Mouse (Mus musculus) forebrain, embryonic 14.5 days (tissue): ENCODE data around the gene Coro7. TPM values are rescaled to one million over a fixed set of nuclear protein-coding genes. Genes with fewer than 3 reads are reported as not detected.

Experiments
- ATAC-seq: fragments of 200-750 bp; cut with Nextera tagmentation; 2 replicates; pipeline ENCODE4 v1.8.0; 2017; ENCODE audit warnings: mild to moderate bottlenecking, moderate library complexity
- DNase-seq: peaks from one replicate; pipeline ENCODE4 v3.0.0-alpha.2; 2015; ENCODE audit warnings: low spot score
- H3K27ac ChIP-seq: fragments of 300-500 bp; sonication (generic); 2 replicates; pipeline ENCODE4 v1.5.1; 2014; ENCODE audit warnings: low read depth, mild to moderate bottlenecking, control low read depth, low read length, moderate library complexity
- H3K27me3 ChIP-seq: fragments of 300-500 bp; sonication (generic); replicated peaks from 2 replicates; pipeline ENCODE4 v1.6.1; 2014; ENCODE audit warnings: low read length, control low read depth, mixed read lengths; ENCODE audit not compliant: control insufficient read depth, insufficient read depth
- H3K36me3 ChIP-seq: fragments of 300-500 bp; sonication (generic); 2 replicates; pipeline ENCODE4 v1.6.1; 2014; ENCODE audit warnings: low read length, control low read depth; ENCODE audit not compliant: control insufficient read depth, insufficient read depth
- H3K4me1 ChIP-seq: fragments of 300-500 bp; sonication (generic); 2 replicates; pipeline ENCODE4 v1.6.1; 2014; ENCODE audit warnings: antibody characterized with exemption, low read length, control low read depth; ENCODE audit not compliant: control insufficient read depth, insufficient read depth
- H3K4me2 ChIP-seq: fragments of 300-500 bp; sonication (generic); 2 replicates; pipeline ENCODE4 v1.6.1; 2014; ENCODE audit warnings: mild to moderate bottlenecking, control low read depth, low read length
- H3K4me3 ChIP-seq: fragments of 300-500 bp; sonication (generic); 2 replicates; pipeline ENCODE4 v1.5.1; 2014; ENCODE audit warnings: low read depth, low read length, control low read depth
- H3K9ac ChIP-seq: fragments of 300-500 bp; sonication (generic); 2 replicates; pipeline ENCODE4 v1.6.1; 2014; ENCODE audit warnings: mild to moderate bottlenecking, low read length, control low read depth, moderate library complexity
- H3K9me3 ChIP-seq: fragments of 300-500 bp; sonication (generic); replicated peaks from 2 replicates; pipeline ENCODE4 v1.6.1; 2016; ENCODE audit warnings: low read length, control low read depth, mixed read lengths; ENCODE audit not compliant: control insufficient read depth
- WGBS: fragments of 180-500 bp; shearing (Covaris S2); extraction: QIAGEN DNeasy Blood & Tissue Kit; methylation state at CpG from one replicate; pipeline ENCODE4 v1.1.7; 2014; 5-methylcytosine and 5-hydroxymethylcytosine counted together
- polyA plus RNA-seq: library from polyadenylated mRNA; unstranded; fragments of >200 nt; fragmentation: Nextera tagmentation; extraction: Ambion mirVana; gene quantifications from 2 replicates; pipeline ENCODE4 v1.2.1, GENCODE M21; 2014

The Coro7 gene
- 9.2 and 18.3 TPM in 2 replicates for polyA plus RNA-seq

DNA sequence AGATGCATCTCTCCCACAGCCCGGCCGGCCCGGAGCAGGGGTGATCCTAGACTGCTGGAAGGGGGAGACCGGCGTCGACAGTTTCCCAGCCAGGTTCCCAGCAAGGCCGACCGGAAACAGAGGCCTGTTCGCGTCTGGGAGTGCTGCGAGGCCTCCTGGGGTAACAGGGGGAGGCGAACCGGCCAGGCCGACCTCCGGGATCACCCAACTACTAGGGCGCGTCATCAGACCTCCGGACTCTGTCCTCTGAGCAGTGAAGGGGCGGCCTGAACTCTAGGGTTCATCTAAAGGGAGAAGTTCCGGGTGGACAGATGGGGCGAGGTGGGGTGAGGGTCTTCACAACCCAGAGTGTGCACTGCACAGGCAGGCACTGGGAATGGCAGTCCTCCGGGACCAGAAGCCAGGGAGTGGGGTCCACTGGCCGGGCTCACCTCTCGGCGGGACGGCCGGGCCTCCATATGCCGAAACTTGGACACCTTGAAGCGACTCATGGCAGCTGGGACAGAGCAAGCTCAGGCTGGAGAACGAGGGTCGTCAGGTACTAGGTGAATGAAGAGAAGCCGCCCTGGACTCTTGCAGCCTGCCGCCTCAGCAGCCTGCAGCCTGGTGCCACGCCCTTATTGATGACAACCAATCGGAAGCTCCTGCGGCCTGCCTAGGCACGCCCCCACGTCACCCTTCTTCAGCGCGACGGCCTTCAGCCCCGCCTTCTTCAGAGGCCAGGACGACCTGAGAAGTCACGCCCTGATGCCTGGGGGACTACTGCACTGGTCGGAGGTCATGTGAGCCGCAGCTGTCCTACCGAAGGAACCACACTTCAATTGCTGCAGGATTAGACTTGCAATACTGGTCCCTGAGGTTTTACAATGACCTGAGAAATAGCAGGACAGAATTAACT, at the start of gene Coro7:
Coro7 (minus strand) TSS at position 657 of the 898 bp plus-strand sequence.
- ATAC-seq (peak; percentile 90), DNase-seq (peak; percentile 95)
- Histone ChIP-seq H3K4me3 (peak within 1 kb of the TSS; percentile 68), H3K36me3 (peaks cover 12% of the 10 kb centered on the region), H3K4me2 (peak within 1 kb of the TSS; percentile 98), H3K27ac (no peak within 1 kb of the TSS), H3K4me1 (peaks cover 7% of the 10 kb centered on the region; the same call in 1 of the 2 replicates), H3K9ac (peak within 1 kb of the TSS; percentile 75), H3K27me3 (no peaks in the 10 kb centered on the region), H3K9me3 (no peaks in the 10 kb centered on the region)
- under 1% methylated on average over 47 of the region's 47 CpGs for WGBS

- WGBS: 79% methylated on average over 1 of the region's 1 CpGs
- Histone ChIP-seq H3K9me3 (no peaks in the 10 kb centered on the region), H3K4me3 (no peak overlapping the region), H3K4me1 (peaks cover 4% of the 10 kb centered on the region; the same call in 1 of the 2 replicates), H3K4me2 (no peak overlapping the region), H3K9ac (no peak overlapping the region), H3K27me3 (no peaks in the 10 kb centered on the region), H3K36me3 (no peaks in the 10 kb centered on the region), H3K27ac (no peak overlapping the region)
- ATAC-seq (no peak), DNase-seq (no peak)
These were observed 48.4 kb upstream of the Coro7 start for GRCm38 (mm10) chr16:4727963-4728362.

DNA sequence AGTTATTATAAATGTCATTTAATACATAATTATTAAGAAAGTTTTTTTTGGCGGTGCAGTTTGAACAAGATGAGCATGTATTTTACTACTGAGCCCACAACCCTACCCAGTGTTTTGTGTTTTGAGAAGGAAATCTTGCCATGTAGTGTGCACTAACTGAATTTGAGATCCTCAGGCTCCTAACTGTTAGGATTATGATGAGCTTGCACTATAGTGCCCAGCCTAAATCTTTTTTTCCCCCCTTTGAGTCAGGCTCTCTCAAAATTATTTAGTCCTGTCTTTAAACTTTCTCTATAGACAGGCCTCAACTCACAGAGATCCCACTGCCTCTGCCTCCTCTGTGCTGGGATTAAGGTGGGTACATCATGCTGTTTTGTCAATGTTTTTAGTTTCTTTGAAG, 47.9 kb upstream of the Coro7 start:
- no peak for ATAC-seq
- DNase-seq: no peak
- no peaks in the 10 kb centered on the region for H3K36me3 ChIP-seq
- no peaks in the 10 kb centered on the region for H3K9me3 ChIP-seq
- no peak overlapping the region for H3K4me3 ChIP-seq
- no peaks in the 10 kb centered on the region for H3K27me3 ChIP-seq
- H3K27ac ChIP-seq: no peak overlapping the region
- H3K9ac ChIP-seq: no peak overlapping the region
- 93% methylated on average over 1 of the region's 1 CpGs for WGBS
- H3K4me2 ChIP-seq: peak overlapping the region; percentile 6
- H3K4me1 ChIP-seq: peaks cover 4% of the 10 kb centered on the region; the same call in 1 of the 2 replicates

GRCm38 (mm10) chr16:4726528-4727128, 47.1 kb upstream of the Coro7 start:
- no peaks in the 10 kb centered on the region for H3K36me3 ChIP-seq
- H3K4me1 ChIP-seq: peaks cover 4% of the 10 kb centered on the region; the same call in 1 of the 2 replicates
- ATAC-seq: peak; percentile 27
- H3K4me2 ChIP-seq: peak overlapping the region; percentile 92
- no peaks in the 10 kb centered on the region for H3K9me3 ChIP-seq
- 2% methylated on average over 40 of the region's 40 CpGs for WGBS
- no peak for DNase-seq
- no peaks in the 10 kb centered on the region for H3K27me3 ChIP-seq
- peak overlapping the region; percentile 85 for H3K9ac ChIP-seq
- peak overlapping the region; percentile 63; the same call in 1 of the 2 replicates for H3K27ac ChIP-seq
- H3K4me3 ChIP-seq: peak overlapping the region; percentile 88

GRCm38 (mm10) chr16:4725780-4726527, 46.4 kb upstream of the Coro7 start, which contains the start of gene Hmox2:
Gene Hmox2 (plus strand): TSS chr16:4726361.
- H3K4me2 ChIP-seq: peak within 1 kb of the TSS; percentile 92

GRCm38 (mm10) chr16:4725266-4725665, 45.7 kb upstream of the Coro7 start:
- WGBS: 73% methylated on average over 4 of the region's 4 CpGs
- no peak for DNase-seq
- Histone ChIP-seq H3K9ac (no peak overlapping the region), H3K4me1 (peaks cover 4% of the 10 kb centered on the region; the same call in 1 of the 2 replicates), H3K27ac (no peak overlapping the region), H3K36me3 (no peaks in the 10 kb centered on the region), H3K4me2 (0 out of 2 replicates have a peak overlapping the region, but pooled peaks have one; percentile 92), H3K4me3 (no peak overlapping the region), H3K9me3 (no peaks in the 10 kb centered on the region), H3K27me3 (no peaks in the 10 kb centered on the region)
- no peak for ATAC-seq

More at GRCm38 (mm10) chr16:4725780-4726527, 46.4 kb upstream of the Coro7 start, which contains the start of gene Hmox2:
- Histone ChIP-seq H3K4me3 (peak within 1 kb of the TSS; percentile 88), H3K36me3 (no peaks in the 10 kb centered on the region), H3K27ac (peak within 1 kb of the TSS; percentile 63; the same call in 1 of the 2 replicates), H3K27me3 (no peaks in the 10 kb centered on the region), H3K9me3 (no peaks in the 10 kb centered on the region), H3K9ac (peak within 1 kb of the TSS; percentile 85), H3K4me1 (peaks cover 4% of the 10 kb centered on the region; the same call in 1 of the 2 replicates)
- WGBS: 6% methylated on average over 35 of the region's 35 CpGs
- ATAC-seq (peak; percentile 97), DNase-seq (peak; percentile 94)

- H3K27ac ChIP-seq: no peak overlapping the region
- peaks cover 5% of the 10 kb centered on the region; the same call in 1 of the 2 replicates for H3K4me1 ChIP-seq
- DNase-seq: no peak
- H3K36me3 ChIP-seq: no peaks in the 10 kb centered on the region
- no peak overlapping the region for H3K9ac ChIP-seq
- no peak overlapping the region for H3K4me3 ChIP-seq
- no peak overlapping the region for H3K4me2 ChIP-seq
- no peaks in the 10 kb centered on the region for H3K9me3 ChIP-seq
- H3K27me3 ChIP-seq: no peaks in the 10 kb centered on the region
- 83% methylated on average over 3 of the region's 3 CpGs for WGBS
- ATAC-seq: no peak
These were observed 43.3 kb upstream of the Coro7 start for GRCm38 (mm10) chr16:4722915-4723209.

GRCm38 (mm10) chr16:4722128-4722914, 42.7 kb upstream of the Coro7 start:
- no peak for ATAC-seq
- no peaks in the 10 kb centered on the region for H3K27me3 ChIP-seq
- WGBS: 71% methylated on average over 7 of the region's 7 CpGs
- peaks cover 7% of the 10 kb centered on the region; the same call in 1 of the 2 replicates for H3K4me1 ChIP-seq
- H3K9me3 ChIP-seq: no peaks in the 10 kb centered on the region
- H3K27ac ChIP-seq: no peak overlapping the region
- H3K4me2 ChIP-seq: no peak overlapping the region
- H3K4me3 ChIP-seq: no peak overlapping the region
- no peaks in the 10 kb centered on the region for H3K36me3 ChIP-seq
- H3K9ac ChIP-seq: no peak overlapping the region
- DNase-seq: no peak
